Mouse (Mus musculus): ENCODE results near the gene Cdc6.

DNA sequence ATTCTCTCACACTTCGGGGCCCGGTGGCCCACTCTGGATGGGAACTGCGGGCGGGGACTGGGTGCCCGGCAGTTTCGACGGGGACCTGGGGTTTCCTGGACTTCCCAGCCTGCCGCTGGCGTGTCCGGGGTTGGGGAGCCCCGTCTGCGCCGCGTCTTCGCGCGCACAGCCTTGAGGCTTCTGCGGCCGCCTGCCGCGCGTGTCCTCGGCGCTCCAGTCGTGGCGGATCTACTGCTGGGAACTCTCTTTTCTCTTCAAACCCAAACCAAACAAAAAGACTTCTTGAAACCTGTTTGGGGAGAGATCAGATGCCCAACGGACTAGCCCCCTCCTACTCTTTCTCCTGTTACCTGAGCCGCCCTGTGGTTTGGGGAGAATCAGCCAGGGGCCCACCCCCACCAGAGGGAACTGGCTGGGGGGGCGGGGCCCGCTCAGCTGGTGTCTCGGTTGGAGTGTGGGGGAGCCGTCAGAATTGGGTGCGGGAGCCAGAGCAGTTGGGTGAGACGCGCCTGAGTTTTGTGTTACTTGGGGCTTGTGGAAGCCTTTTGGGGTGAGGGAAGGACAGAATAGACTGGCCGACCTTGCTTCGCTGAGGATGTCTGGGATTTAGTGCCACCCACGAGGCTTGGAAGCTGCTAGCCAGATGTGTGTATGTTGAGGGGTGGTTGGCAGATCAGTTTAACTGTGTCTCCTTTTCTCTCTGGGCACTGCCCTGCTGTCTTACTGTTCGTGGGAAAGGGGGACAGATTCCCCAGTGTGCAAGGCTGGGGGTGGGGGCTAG is 30.5 kb downstream of the Cdc6 start:
- TF ChIP-seq CTCF (IDR thresholded peaks at IDR 0.05; ENCODE audit: low read depth) (no peak), EP300 (optimal IDR thresholded peaks at IDR 0.05) (no peak)
